Mouse (Mus musculus) liver, adult 2 months (tissue): ENCODE data around the gene Gde1. TPM values are rescaled to one million over a fixed set of nuclear protein-coding genes. Genes with fewer than 3 reads are reported as not detected.

ENCODE experiments used
- DNase-seq: peaks from one replicate; pipeline ENCODE4 v3.0.0-alpha.2; 2011; ENCODE audit warnings: low read depth, low spot score; ENCODE audit errors: extremely low read depth
- H3K27ac ChIP-seq: fragments of 200-500 bp; replicated peaks from 2 replicates; pipeline ENCODE4 v1.5.1; 2012; ENCODE audit warnings: low read depth, mild to moderate bottlenecking, control low read depth, inconsistent platforms, low read length; ENCODE audit not compliant: insufficient read depth
- H3K27me3 ChIP-seq: fragments of 200-500 bp; 2 replicates; pipeline ENCODE4 v1.6.1; 2012; ENCODE audit warnings: mild to moderate bottlenecking, moderate library complexity, low read length, inconsistent platforms; ENCODE audit not compliant: control insufficient read depth, insufficient read depth
- H3K36me3 ChIP-seq: fragments of 200-500 bp; 2 replicates; pipeline ENCODE4 v1.6.1; 2012; ENCODE audit warnings: low read length, inconsistent platforms; ENCODE audit not compliant: control insufficient read depth, insufficient read depth
- H3K4me1 ChIP-seq: fragments of 200-500 bp; 2 replicates; pipeline ENCODE4 v1.6.1; 2011; ENCODE audit warnings: low read length; ENCODE audit not compliant: control insufficient read depth, insufficient read depth
- H3K4me3 ChIP-seq: fragments of 200-500 bp; 2 replicates; pipeline ENCODE4 v1.5.1; 2011; ENCODE audit warnings: low read depth, mild to moderate bottlenecking, control low read depth, low read length, moderate library complexity; ENCODE audit not compliant: insufficient read depth
- H3K79me2 ChIP-seq: fragments of 200-500 bp; 2 replicates; pipeline ENCODE4 v1.6.1; 2012; ENCODE audit warnings: inconsistent platforms, mild to moderate bottlenecking, low read length, moderate library complexity; ENCODE audit not compliant: control insufficient read depth, insufficient read depth
- H3K9ac ChIP-seq: fragments of 200-500 bp; 2 replicates; pipeline ENCODE4 v1.6.1; 2012; ENCODE audit warnings: low read depth, mild to moderate bottlenecking, control low read depth, inconsistent platforms, low read length
- CTCF ChIP-seq: fragments of 200-500 bp; IDR thresholded peaks from 2 replicates; pipeline ENCODE4 v1.5.1; 2011; ENCODE audit warnings: low read depth, low read length, control low read depth
- POLR2A ChIP-seq: fragments of 200-500 bp; IDR thresholded peaks from 2 replicates; pipeline ENCODE4 v1.6.1; 2011; ENCODE audit warnings: low read length, control low read depth; ENCODE audit not compliant: insufficient read depth; ENCODE audit errors: extremely low read depth
- WGBS: fragments of 180-500 bp; shearing (Covaris S2); methylation state at CpG from one replicate; pipeline ENCODE4 v1.1.7; 2018; 5-methylcytosine and 5-hydroxymethylcytosine counted together
- polyA plus RNA-seq: library from polyadenylated mRNA; depleted of rRNA; stranded (reverse); fragments of >200 nt; gene quantifications from 2 replicates; pipeline ENCODE4 v1.2.3, GENCODE M21; 2012; rRNA removed
- total RNA-seq: library from RNA; depleted of rRNA; stranded (reverse); fragments of >200 nt; gene quantifications from 2 replicates; pipeline ENCODE4 v1.2.3, GENCODE M21; 2014; rRNA removed

Gde1 gene
- total RNA-seq (64.2 and 67.2 TPM in 2 replicates), polyA plus RNA-seq (59.9 and 64.5 TPM in 2 replicates)

DNA sequence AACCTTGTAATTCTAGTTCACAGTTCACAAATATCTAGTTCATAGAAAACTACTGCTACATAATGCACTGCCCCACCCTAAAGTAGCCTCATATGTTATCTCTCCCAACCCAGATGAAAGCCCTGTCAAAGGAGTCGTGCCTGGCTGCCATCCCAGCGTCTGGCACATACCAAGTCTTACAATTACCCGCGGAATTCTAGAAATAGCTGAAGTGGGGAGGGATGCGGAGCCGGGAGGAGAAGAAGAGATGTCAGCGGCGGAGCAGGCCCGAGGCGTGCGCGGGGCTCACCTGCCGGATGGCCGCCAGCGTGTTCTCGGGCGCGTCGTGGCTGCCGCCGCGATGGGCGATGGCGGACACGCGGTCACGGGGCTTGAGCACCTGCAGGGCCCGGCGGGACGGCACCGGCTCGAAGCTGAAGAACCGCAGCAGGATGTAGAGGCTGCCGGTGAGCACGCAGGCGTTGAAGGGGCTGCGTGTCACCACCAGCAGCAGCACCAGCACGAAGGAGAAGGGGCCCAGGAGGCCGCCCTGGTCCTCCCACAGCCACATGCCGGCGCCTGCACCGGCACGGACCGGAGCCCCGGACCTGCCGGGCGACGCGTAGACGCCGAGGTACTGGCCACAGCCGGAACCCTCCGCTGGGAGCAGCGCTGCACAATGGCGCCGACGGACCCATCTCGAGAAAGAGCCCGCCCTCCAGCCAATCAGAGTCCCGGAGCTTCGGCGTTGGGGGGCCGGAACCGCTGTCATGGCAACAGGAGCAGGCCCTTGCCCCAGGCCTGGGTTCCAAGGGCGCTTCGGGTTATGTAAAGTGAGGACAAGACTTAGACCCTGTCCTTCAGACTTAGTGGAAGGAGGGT lies at the start of gene Gde1:
Gene Gde1 (minus strand): TSS at position 678 of the 861 bp plus-strand sequence.
- Histone ChIP-seq H3K4me1 (peaks cover 26% of the 10 kb centered on the region), H3K27me3 (no peaks in the 10 kb centered on the region), H3K36me3 (peaks cover 1% of the 10 kb centered on the region; the same call in 1 of the 2 replicates), H3K27ac (peak within 1 kb of the TSS; percentile 100), H3K79me2 (peaks cover 12% of the 10 kb centered on the region; the same call in 1 of the 2 replicates), H3K9ac (peak within 1 kb of the TSS; percentile 91), H3K4me3 (peak within 1 kb of the TSS; percentile 81)
- TF ChIP-seq CTCF (no peak), POLR2A (peak; percentile 91)
- peak; percentile 82 for DNase-seq
- under 1% methylated on average over 66 of the region's 66 CpGs for WGBS

DNA sequence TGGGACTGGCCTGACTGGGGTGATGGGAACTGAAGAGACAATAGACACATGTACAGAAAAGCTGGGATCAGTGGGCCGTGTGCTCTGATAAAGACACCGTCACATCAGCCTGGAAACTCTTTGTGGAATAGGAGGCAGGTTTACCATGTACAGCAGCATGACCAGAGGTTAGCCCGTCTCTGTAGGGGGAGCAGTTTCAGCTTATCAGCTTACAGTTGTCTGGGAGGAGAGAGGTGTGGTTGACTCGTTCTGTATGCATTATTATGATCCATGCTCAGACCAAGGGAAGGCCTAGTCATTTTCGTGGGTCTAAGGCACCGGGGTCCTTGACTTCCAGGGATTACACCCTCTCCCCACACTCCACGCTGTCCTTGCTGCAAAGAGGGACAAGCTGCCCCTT lies 46.0 kb upstream of the Gde1 start:
- TF ChIP-seq CTCF (no peak), POLR2A (no peak)
- peaks cover 42% of the 10 kb centered on the region for H3K36me3 ChIP-seq
- DNase-seq = no peak
- H3K4me3 ChIP-seq = no peak overlapping the region
- WGBS = 94% methylated on average over 7 of the region's 7 CpGs
- no peaks in the 10 kb centered on the region for H3K4me1 ChIP-seq
- H3K79me2 ChIP-seq = no peaks in the 10 kb centered on the region
- H3K27ac ChIP-seq = no peak overlapping the region
- no peak overlapping the region for H3K9ac ChIP-seq
- H3K27me3 ChIP-seq = no peaks in the 10 kb centered on the region

DNA sequence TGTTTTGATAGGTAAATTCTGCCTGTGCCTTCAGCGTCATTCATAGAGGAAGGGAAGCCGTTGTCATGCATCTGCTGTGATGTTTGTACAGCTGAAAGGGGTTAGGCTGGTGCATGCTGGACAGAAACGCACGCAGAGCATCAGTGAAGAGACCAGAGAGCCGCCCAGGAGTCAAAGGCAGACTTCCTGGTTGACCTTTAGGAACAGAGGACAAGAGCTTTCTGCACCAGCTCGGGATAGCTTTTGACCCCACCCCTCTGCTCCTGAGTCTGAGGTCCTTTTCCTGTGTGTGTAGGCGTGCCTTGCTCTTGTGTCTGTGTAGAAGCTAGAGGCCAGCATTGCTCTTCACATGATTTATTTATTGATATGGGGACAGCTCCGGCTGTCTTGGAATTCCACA lies 44.1 kb upstream of the Gde1 start:
- no peaks in the 10 kb centered on the region for H3K4me1 ChIP-seq
- H3K36me3 ChIP-seq = peaks cover 40% of the 10 kb centered on the region
- 74% methylated on average over 8 of the region's 8 CpGs for WGBS
- no peak overlapping the region for H3K27ac ChIP-seq
- H3K27me3 ChIP-seq = no peaks in the 10 kb centered on the region
- no peak overlapping the region for H3K4me3 ChIP-seq
- no peak overlapping the region for H3K9ac ChIP-seq
- H3K79me2 ChIP-seq = no peaks in the 10 kb centered on the region
- no peak for TF ChIP-seq POLR2A
- no peak for TF ChIP-seq CTCF
- no peak for DNase-seq

DNA sequence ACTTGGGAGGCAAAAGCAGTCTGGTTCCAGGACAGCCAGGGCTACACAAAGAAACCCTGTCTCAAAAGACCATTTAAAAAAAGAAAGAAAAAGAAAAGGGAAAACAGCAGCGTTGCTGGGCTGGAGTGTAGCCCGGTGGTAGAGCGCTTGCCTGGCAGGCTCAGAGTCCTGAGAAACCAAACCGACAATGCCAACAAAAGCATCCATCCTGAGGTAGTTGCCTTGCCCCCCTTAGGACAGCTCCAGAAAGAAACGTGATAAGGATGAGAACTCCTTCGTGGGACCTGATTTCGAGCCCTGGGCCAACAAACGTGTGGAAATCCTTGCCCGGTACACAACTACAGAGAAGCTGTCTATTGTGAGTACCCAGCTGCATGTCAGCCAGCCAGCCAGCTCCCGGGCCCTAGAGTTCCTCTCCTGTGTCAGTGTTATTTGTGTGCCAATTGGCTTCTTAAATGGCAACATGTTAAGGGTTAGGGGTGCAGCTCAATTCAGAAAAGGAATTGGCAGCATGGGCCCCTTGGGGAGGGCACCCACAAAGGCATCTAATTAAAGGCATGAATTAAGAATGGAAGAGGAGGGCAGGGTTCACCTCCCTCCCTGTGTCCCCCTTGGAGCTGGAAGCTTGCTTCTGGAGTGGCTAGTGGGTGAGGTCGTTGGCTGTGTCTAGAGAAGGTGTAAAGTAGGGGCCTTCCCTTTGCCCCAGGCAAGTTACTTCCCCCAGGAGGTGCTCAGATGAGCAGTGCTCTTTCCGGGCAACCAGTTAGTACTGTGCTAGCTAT lies 42.5 kb upstream of the Gde1 start:
- H3K27ac ChIP-seq = no peak overlapping the region
- no peak overlapping the region for H3K9ac ChIP-seq
- no peak overlapping the region for H3K4me3 ChIP-seq
- H3K79me2 ChIP-seq = peaks cover 3% of the 10 kb centered on the region; the same call in 1 of the 2 replicates
- 92% methylated on average over 12 of the region's 12 CpGs for whole genome bisulfite sequencing
- no peaks in the 10 kb centered on the region for H3K4me1 ChIP-seq
- H3K36me3 ChIP-seq = peaks cover 37% of the 10 kb centered on the region
- no peaks in the 10 kb centered on the region for H3K27me3 ChIP-seq
- TF ChIP-seq POLR2A = no peak
- TF ChIP-seq CTCF = no peak
- DNase-seq = no peak

DNA sequence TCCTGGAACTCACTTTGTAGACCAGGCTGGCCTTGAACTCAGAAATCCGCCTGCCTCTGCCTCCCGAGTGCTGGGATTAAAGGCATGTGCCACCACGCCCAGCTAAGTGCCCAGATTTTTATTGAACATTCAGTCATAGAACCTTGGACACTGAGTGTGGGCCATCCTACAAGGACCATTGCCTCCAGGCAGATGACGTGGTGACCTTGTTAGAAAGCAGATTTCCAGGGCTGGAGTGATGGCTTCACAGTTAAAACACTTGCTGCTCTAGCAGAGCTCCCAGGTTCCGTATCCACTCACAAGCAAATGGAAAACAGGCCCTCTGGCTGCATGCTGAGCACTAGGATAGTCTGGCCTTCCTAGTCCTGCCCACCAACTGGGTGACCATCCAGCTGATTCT lies 39.2 kb upstream of the Gde1 start:
- TF ChIP-seq CTCF = no peak
- TF ChIP-seq POLR2A = no peak
- no peak overlapping the region for H3K9ac ChIP-seq
- H3K36me3 ChIP-seq = peaks cover 28% of the 10 kb centered on the region
- no peak overlapping the region for H3K4me3 ChIP-seq
- no peak for DNase-seq
- peaks cover 6% of the 10 kb centered on the region; the same call in 1 of the 2 replicates for H3K4me1 ChIP-seq
- H3K27ac ChIP-seq = no peak overlapping the region
- no peaks in the 10 kb centered on the region for H3K27me3 ChIP-seq
- 95% methylated on average over 5 of the region's 5 CpGs for WGBS
- peaks cover 7% of the 10 kb centered on the region; the same call in 1 of the 2 replicates for H3K79me2 ChIP-seq
